Mouse (Mus musculus) urinary bladder, postnatal 4 days (tissue): Measurements from ENCODE around the gene Ntsr2.
"Not testable (repeated sequence)": the region's sequence is repeated elsewhere in the genome, so short reads cannot be mapped to it uniquely, and the experiment has no call there.

Experiments
- DNase-seq, 2 experiments: peaks; one replicate each; pipeline ENCODE4 v3.0.0; 2021 to 2022; ENCODE audit warnings: low spot score in 2 of 2

Gene Ntsr2

GRCm38 (mm10) chr12:16648273-16648672 is 4.9 kb upstream of the Ntsr2 start:
- no peak for DNase-seq

- DNase-seq, result no peak
Observed at GRCm38 (mm10) chr12:16649819-16650218, 3.4 kb upstream of the Ntsr2 start.

- DNase-seq, result no peak
Observed at GRCm38 (mm10) chr12:16655604-16656003, 2.4 kb downstream of the Ntsr2 start.

- DNase-seq, result no peak
Observed at GRCm38 (mm10) chr12:16656906-16657875, 4.0 kb downstream of the Ntsr2 start.

- no peak for DNase-seq
Observed at GRCm38 (mm10) chr12:16661459-16661858, 8.3 kb downstream of the Ntsr2 start.

GRCm38 (mm10) chr12:16661936-16662335 is 8.8 kb downstream of the Ntsr2 start:
- DNase-seq, result no peak

GRCm38 (mm10) chr12:16662955-16663585 is 9.9 kb downstream of the Ntsr2 start:
- no peak for DNase-seq

GRCm38 (mm10) chr12:16665022-16665421 is 11.8 kb downstream of the Ntsr2 start:
- DNase-seq, result no peak

GRCm38 (mm10) chr12:16669176-16669575 is 16.0 kb downstream of the Ntsr2 start:
- no peak for DNase-seq

- DNase-seq, result no peak
Observed at GRCm38 (mm10) chr12:16672246-16672645, 19.1 kb downstream of the Ntsr2 start.

- DNase-seq, result no peak
Observed at GRCm38 (mm10) chr12:16690631-16691030, 37.4 kb downstream of the Ntsr2 start.

- no peak for DNase-seq
Observed at GRCm38 (mm10) chr12:16694783-16695182, 41.6 kb downstream of the Ntsr2 start.

GRCm38 (mm10) chr12:16695252-16695651 is 42.1 kb downstream of the Ntsr2 start:
- DNase-seq, result not testable (repeated sequence)

- DNase-seq, result no peak
Observed at GRCm38 (mm10) chr12:16696146-16696545, 43.0 kb downstream of the Ntsr2 start.

- no peak for DNase-seq
Observed at GRCm38 (mm10) chr12:16698691-16699090, 45.5 kb downstream of the Ntsr2 start.
